Mouse (Mus musculus) Patski (cell line): ENCODE results near the gene Fam172a. TPM values are rescaled to one million over a fixed set of nuclear protein-coding genes. Genes with fewer than 3 reads are reported as not detected.
"Not testable (repeated sequence)": the region's sequence is repeated elsewhere in the genome, so short reads cannot be mapped to it uniquely, and the experiment has no call there.

ENCODE experiments used
- ATAC-seq: fragments of 100-300 bp; one replicate; pipeline ENCODE4 v1.8.0; 2021
- CTCF ChIA-PET: fragments of 350-600 bp; sonication (Branson Sonifier 250); formaldehyde crosslinking; loops from one replicate; lab custom pipeline; 2022; ENCODE audit warnings: inconsistent platforms; lab: Charles Lee
- POLR2A ChIA-PET: fragments of 350-600 bp; sonication (Branson Sonifier 250); formaldehyde crosslinking; loops from one replicate; lab custom pipeline; 2022; ENCODE audit warnings: antibody characterized with exemption, inconsistent platforms; lab: Charles Lee
- DNase-seq: peaks from one replicate; pipeline ENCODE4 v3.0.0-alpha.2; 2011; ENCODE audit warnings: low read depth, low spot score
- H3K27me3 ChIP-seq: fragments of 371-371 bp; one replicate; pipeline ENCODE4 v1.5.1; 2021
- CTCF ChIP-seq: fragments of 100-300 bp; IDR thresholded peaks from one replicate; pipeline ENCODE4 v1.5.1; 2021
- in situ Hi-C: fragments of 300-500 bp; cut with MboI; formaldehyde crosslinking; loops from 3 replicates; pipeline ENCODE4 v1.11.1; 2018; ENCODE audit warnings: low pct_unique_long_range_greater_than_20kb, mixed read lengths
- polyA plus RNA-seq: library from polyadenylated mRNA; unstranded; gene quantifications from one replicate; pipeline ENCODE4 v1.2.3, GENCODE M21; 2021

Gene Fam172a
- 18.5 TPM for polyA plus RNA-seq

DNA sequence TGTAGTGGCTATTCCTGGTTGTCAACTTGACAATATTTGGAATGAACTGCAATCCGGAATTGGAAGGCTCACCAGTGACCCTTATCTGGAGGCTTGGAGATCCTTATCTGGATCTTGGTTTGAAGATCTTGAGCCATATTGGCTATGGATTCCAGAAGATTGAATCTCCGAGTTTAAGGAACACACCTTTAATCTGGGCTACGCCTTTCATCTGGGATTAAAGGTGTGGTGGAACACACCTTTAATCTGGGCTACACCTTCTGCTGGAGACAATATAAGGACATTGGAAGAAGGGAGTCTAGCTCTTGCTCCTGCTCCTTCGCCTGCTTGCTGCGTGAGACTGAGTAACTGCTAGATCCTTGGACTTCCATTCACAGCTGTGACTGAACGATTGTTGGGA, at the start of gene Fam172a:
Gene Fam172a (plus strand): TSS at position 301 of the 400 bp plus-strand sequence.
- CTCF ChIA-PET, in situ Hi-C loops, POLR2A ChIA-PET, DNase-seq, ATAC-seq, H3K27me3 ChIP-seq: not testable (repeated sequence)

DNA sequence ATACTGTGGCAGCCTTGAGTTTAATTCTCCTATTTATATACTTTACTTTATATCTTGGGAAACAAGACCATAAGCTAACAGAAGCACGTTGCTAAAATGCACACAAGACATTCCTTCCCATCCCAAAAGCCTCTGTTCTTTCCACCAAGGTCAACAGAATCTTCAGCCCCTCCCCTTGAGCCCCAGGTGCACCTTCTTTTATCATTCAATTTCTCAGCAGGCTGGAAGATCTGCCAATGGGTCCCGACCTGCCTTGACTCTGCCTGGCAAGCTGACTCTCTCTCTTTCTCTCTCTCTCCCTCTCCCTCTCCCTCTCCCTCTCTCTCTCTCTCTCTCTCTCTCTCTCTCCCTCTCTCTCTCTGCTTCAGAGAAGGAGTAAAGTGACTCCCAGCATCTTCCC, 13.2 kb upstream of the Fam172a start:
- no peak for DNase-seq
- CTCF ChIA-PET, result no interaction called here
- in situ Hi-C loops, result no loop called here
- no peak for ATAC-seq
- TF ChIP-seq CTCF, result no peak
- H3K27me3 ChIP-seq, result no peaks in the 10 kb centered on the region
- POLR2A ChIA-PET, result interaction anchor here (1.1 kb wide), 1 partner anchor 252 kb away, joined by 5 read pairs; no protein-coding TSS in a partner anchor

DNA sequence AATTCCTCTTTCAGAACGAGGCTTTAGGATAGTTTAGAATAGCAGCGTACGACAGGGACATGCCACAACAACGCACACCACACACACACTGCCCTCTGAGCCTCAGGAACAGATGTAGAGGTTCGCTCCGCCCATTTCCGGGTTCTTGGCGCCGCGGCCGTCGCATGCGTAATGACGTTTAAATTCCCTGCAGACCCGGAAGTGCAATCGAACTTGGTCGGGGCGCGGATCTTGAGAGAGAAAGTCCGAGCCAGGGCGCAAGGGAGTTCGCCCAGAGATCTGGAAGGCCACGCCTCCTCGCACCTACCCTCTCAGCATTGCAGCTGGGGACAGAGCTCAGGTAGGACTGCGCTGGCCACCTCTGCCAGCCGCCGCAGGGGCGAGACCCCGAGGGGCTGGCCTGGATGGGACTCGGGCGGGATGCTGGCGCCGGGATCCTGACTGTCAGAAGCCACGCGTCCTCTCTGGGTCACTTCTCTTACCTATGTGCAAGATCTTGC, 6.7 kb downstream of the Fam172a start:
- ATAC-seq (peak; percentile 98), DNase-seq (peak; percentile 44)
- TF ChIP-seq CTCF, result no peak
- POLR2A ChIA-PET, result no interaction called here
- in situ Hi-C loops, result no loop called here
- no peaks in the 10 kb centered on the region for H3K27me3 ChIP-seq
- CTCF ChIA-PET, result interaction anchor here (1.5 to 1.8 kb wide), 2 partner anchors 10 to 22 kb away, joined by 3 to 5 read pairs; no protein-coding TSS in a partner anchor

DNA sequence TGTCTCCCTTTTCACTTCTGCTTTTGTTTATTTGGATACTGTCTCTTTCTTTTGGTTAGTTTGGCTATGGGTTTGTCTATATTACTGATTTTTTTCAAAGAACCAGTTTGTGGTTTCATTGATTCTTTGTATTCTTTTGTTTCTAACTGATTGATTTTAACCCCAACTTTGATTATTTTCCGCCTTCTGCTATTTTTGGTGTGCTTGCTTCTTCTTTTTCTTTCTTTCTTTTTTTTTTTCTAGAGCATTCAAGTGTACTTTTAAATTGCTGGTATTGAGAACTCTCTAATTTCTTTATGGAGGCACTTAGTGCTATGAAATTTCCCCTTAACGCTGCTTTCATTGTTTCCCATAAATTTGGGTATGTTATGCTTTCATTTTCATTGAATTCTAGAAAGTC, 15.7 kb downstream of the Fam172a start:
- ChIA-PET CTCF (no interaction called here), POLR2A (no interaction called here)
- TF ChIP-seq CTCF, result no peak
- in situ Hi-C loops, result no loop called here
- no peak for ATAC-seq
- H3K27me3 ChIP-seq, result no peaks in the 10 kb centered on the region
- DNase-seq, result no peak

DNA sequence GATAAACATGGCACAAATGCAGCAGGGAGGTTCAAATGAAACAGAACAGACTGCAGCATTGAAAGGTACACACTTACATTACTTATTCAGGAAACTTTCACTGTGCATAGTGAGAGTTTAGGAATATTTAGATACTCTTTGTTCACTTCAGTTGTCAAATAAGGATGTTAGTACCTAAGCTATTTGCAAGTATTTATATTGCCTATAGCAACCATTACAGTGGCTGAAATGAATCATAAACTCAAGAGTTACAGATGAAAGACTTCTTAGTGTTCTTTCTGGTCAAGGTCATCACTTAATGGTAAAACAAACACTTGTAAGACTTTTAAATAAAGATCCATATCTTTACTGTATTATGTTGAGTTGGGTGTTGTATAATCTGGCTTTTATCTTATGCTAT, 41.0 kb downstream of the Fam172a start:
- POLR2A ChIA-PET, result no interaction called here

DNA sequence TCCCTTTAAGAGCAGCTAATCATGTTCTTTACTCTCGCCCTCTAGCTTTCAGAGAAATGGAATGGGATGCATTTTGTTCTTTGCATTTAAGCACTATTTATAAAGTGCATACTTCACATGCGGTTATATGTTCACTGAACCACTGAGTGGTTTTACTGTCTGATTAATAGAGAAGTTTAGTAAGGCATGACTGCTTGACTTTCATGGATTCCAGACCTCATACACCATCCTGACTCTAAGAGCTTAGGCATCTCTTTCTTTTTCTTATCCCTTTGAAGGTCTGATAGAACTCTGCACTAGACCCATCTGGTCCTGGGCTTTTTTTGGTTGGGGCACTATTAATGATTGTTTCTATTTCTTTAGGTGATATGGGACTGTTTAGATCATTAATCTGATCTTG, 75.8 kb downstream of the Fam172a start:
- CTCF ChIA-PET, result interaction anchor here (1.4 to 1.8 kb wide), 2 partner anchors 12 to 50 kb away, joined by 3 to 4 read pairs; no protein-coding TSS in a partner anchor
- DNase-seq (peak; percentile 19), ATAC-seq (peak; percentile 97)
- TF ChIP-seq CTCF, result no peak
- POLR2A ChIA-PET, result no interaction called here
- in situ Hi-C loops, result no loop called here
- H3K27me3 ChIP-seq, result no peaks in the 10 kb centered on the region

More for the DNA sequence above, 41.0 kb downstream of the Fam172a start:
- in situ Hi-C loops, result no loop called here
- no peaks in the 10 kb centered on the region for H3K27me3 ChIP-seq
- DNase-seq (no peak), ATAC-seq (no peak)
- CTCF ChIA-PET, result interaction anchor here (1.2 kb wide), 1 partner anchor 15 kb away, joined by 6 read pairs; no protein-coding TSS in a partner anchor
- TF ChIP-seq CTCF, result no peak

DNA sequence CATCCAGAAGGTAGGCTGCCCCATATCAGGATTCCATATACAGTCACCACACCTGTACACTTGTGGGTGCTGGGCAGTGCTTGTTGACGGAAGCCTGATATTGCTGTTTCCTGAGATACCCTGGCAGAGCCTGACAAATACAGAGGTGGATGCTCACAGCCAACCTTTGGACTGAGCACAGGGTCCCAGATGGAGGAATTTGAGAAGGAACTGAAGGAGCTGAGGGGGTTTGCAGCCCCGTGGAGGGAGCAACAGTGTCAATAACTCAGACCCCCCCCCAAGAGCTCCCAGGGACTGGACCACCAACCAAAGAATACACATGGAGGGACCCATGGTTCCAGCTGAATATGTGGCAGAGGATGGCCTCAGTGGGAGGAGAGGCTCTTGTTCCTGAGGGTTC, 105.5 kb downstream of the Fam172a start:
- ATAC-seq, H3K27me3 ChIP-seq, DNase-seq, in situ Hi-C loops, CTCF ChIA-PET, POLR2A ChIA-PET: not testable (repeated sequence)

DNA sequence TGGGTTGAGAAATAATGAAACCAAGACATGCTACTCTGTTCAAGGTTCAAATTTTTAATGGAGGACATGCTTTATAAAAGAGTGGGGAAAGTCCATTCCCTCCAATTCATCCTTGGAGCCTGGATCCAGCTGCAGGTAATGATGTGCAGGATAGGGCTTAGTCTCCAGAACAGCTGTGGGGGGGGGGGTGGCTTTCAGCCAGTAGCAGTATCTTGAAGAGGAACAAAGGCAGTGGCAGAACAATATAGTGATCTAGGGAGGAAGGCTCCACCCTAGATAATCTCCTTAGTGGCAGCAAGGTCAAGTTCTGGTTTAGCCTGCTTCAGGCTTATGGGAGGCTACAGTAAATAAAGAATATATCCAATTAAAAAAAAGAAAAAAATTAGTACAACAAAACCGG, 108.6 kb downstream of the Fam172a start:
- POLR2A ChIA-PET, result no interaction called here

DNA sequence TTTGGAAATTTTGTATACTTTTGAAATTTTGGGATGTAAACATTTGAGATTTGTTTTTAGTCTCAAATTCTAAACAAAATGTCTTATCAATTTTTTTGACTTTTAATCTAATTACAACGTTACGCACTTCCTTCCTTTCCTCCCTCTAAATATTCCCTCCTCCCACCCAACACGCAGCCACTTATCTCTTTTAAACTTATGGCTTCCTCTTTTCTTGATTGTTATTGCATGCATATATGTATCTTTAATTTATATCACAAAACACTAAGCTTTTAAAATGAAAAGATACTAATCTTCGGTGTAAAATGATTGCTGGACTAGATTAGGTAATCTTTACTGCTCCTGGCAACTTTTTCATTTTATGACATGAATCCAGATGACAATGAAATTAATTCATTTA, 124.3 kb downstream of the Fam172a start:
- no peak for TF ChIP-seq CTCF
- ChIA-PET CTCF (no interaction called here), POLR2A (no interaction called here)
- ATAC-seq (no peak), DNase-seq (no peak)
- H3K27me3 ChIP-seq, result no peaks in the 10 kb centered on the region
- in situ Hi-C loops, result no loop called here

More for the DNA sequence above, 108.6 kb downstream of the Fam172a start:
- CTCF ChIA-PET, result no interaction called here
- ATAC-seq, result no peak
- H3K27me3 ChIP-seq, result no peaks in the 10 kb centered on the region
- no peak for DNase-seq
- in situ Hi-C loops, result no loop called here
- TF ChIP-seq CTCF, result no peak

DNA sequence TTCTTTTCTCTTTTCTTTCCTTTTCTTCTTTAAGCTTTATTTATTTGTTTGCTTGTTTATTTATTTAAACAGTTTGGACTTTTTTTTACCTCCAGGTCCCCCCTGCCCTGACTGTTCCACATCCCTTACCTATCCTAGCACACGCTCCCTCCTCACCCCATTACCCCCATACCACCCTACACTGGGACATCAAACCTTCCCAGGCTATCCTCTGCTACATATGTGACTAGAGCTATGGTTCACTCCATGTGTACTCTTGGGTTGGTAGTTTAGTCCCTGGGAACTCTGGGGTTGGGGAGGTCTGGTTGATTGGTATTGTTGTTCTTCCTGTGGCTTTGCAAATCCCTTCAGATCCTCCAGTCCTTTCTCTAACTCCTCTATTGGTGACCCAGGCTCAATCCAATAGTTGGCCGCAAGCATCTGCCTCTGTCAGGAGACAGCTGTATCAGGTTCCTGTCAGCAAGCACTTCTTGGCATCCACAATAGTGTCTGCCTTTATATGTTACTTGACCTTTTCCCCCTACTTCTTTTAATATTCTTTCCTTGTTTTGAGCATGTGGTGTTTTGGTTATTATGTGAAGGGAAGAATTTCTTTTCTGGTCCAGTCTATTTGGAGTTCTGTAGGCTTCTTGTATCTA, 141.3 kb downstream of the Fam172a start:
- no peaks in the 10 kb centered on the region for H3K27me3 ChIP-seq
- TF ChIP-seq CTCF, result no peak
- in situ Hi-C loops, result no loop called here
- POLR2A ChIA-PET, result no interaction called here
- no peak for ATAC-seq
- CTCF ChIA-PET, result no interaction called here
- no peak for DNase-seq

DNA sequence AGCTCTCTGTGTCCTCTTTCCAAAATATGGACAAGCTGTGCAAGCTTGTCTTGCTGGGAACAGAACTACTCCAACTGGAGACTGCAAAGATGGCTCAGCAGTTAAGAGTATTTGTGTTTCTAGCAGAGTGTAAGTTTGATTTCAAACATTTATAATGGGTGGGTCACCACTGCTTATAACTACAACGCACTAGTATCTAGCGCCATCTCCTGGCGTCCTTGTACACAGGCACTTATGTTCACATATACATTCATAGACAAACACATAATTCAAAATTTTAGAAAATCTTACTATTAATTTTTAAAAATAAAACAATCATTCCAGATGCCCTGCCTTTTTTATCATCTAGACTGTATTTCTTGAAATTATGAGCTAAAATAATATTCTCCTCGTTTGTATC, 147.0 kb downstream of the Fam172a start:
- in situ Hi-C loops, result no loop called here
- H3K27me3 ChIP-seq, result no peaks in the 10 kb centered on the region
- ChIA-PET CTCF (interaction anchor here (0.7 to 1.5 kb wide), 3 partner anchors 10 to 713 kb away, joined by 3 read pairs; no protein-coding TSS in a partner anchor), POLR2A (no interaction called here)
- no peak for DNase-seq
- ATAC-seq, result no peak
- TF ChIP-seq CTCF, result peak; percentile 51
